Mouse (Mus musculus): ENCODE data around the gene Cyp1a2.

DNA sequence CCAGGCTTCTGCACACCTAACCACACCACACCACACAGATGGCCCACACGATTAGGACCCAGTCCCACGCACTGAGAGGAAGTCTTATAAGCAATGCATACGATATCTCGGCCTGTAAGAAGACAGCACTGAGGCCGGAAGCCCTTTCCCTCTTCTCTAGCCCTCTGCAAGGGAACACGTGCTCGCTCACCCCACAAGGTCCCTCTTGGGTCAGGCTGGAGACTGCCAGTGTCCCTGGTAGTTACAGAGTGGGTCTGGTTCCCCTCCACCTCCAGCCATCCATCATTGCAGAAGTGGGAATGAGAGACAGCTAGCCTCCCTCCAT lies 39.7 kb downstream of the Cyp1a2 start:
- TF ChIP-seq ZC3H11A (IDR thresholded peaks at IDR 0.05; ENCODE audit: borderline replicate concordance, low read depth, low read length) (no peak), ZNF384 (IDR thresholded peaks at IDR 0.05; ENCODE audit: low read depth, low read length) (no peak), HCFC1 (IDR thresholded peaks at IDR 0.05; ENCODE audit: borderline replicate concordance, insufficient read depth, low read length) (no peak)
